Mouse (Mus musculus): ENCODE results near the gene Gins2.

- no peak for TF ChIP-seq EP300 (IDR thresholded peaks at IDR 0.05; ENCODE audit: low read depth)
- no peak for TF ChIP-seq CTCF (IDR thresholded peaks at IDR 0.05; ENCODE audit: low read depth)
These were observed 28.6 kb downstream of the Gins2 start for GRCm38 (mm10) chr8:120560535-120560934.

All from liver, embryonic 14.5 days (tissue).